Mouse (Mus musculus): Measurements from ENCODE around the gene Nectin3.

The Nectin3 gene

DNA sequence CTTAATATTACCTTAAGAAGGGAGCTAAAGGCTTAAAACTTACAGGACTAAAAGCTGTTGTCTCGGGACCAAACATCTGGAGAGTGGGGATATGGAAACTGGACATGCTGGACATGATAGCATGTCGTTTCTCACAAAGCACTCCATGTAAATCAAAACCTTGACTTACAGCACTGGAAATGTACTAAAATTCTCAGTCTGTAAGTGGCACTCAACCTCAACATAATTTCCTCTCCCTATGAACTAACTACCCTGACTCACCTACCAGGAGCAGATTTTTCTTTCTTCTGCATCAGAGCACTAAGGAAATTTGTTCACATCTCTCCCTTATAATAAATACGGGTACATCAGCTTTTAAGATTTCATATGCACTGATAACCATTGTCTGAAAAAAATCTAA, 3.1 kb downstream of the Nectin3 start:
- TF ChIP-seq GATA4 (IDR thresholded peaks at IDR 0.05; ENCODE audit: insufficient replicate concordance, low read length): no peak

DNA sequence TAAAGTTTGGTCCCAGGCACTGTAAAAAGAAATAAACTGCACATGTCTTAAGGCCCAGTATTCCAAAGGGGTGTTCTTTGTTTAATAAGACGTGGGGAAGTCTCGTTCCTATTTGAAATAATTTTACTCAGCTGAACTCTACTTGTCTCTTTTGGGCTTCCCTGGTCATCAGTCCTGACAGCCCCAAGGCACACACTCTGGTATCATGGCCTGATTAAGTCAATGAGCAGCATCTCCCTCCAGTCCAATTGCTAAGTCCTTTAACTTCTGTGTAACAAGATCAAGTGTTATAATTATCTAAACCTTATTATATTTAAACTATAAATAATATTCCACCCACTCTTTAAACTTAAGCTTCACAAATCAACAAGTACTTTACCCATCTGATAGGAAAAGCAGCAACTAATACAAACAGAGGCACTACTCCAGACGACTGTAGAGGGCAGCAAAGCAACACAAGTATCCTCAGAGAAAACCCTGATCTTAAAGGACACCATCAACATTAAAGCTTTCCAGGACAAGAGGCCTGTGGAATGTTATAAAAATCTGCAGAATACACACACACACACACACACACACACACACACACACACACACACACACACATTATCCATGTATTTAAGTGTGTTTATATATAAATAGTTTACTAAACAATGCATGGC, 10.8 kb downstream of the Nectin3 start:
- no peak for TF ChIP-seq GATA4 (IDR thresholded peaks at IDR 0.05; ENCODE audit: insufficient replicate concordance, low read length)

DNA sequence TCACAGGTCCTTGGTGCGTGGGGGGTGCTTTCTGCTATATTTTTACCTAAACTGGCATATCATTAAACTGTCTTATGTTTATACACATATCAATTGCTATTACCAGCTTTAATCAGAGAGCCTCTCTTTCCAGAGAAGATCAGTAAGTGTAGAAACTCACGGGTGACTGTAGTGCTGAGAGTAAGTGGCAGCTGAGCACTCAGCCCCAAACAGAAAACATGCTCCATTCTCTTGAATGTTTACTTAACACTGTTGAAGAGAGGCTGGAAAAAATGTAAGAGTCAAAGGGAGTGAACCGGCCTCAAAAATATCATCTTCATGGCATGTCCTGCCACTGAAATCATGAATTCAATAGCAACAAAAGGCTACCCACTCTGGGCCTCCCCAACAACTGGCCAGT, 21.0 kb downstream of the Nectin3 start:
- TF ChIP-seq GATA4 (IDR thresholded peaks at IDR 0.05; ENCODE audit: insufficient replicate concordance, low read length): no peak

DNA sequence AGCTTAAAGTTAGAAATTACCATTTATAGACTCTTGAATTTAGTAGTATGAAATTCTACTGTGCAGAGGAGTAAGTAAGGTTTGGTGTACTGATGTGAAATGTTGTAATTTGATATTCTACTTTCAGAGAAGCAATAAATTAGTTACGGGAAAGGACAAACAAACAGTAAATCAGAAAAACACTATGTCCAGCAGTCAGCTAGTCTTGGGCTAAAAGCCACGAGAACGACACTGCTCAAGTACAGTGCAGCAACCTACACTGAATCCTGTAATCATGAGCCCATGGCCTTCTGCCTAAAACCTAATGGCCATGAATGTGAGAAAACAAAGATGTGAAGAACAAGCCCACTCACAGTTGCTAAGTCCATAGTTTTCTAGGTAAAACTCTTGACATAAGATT, 46.9 kb downstream of the Nectin3 start:
- TF ChIP-seq GATA4 (IDR thresholded peaks at IDR 0.05; ENCODE audit: insufficient replicate concordance, low read length): no peak

DNA sequence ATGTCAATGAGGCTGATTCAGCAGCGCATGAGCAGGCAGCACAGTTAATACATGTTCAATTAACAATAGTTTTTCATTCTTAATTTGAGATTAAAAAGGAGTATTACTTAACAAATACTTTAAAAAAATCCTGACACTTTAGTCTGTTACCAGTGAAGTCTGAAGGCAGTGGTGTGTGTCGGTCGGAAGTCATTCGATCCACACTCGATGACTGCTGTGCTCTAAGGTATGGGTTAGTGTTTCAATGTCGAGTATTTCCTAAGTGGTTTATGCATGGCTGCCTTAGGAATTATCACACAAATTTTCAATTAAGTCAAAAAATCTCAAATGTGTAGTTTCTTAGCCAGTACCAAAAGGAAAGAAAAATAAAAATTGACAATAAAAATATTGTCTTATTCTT, 49.3 kb downstream of the Nectin3 start:
- no peak for TF ChIP-seq GATA4 (IDR thresholded peaks at IDR 0.05; ENCODE audit: insufficient replicate concordance, low read length)

DNA sequence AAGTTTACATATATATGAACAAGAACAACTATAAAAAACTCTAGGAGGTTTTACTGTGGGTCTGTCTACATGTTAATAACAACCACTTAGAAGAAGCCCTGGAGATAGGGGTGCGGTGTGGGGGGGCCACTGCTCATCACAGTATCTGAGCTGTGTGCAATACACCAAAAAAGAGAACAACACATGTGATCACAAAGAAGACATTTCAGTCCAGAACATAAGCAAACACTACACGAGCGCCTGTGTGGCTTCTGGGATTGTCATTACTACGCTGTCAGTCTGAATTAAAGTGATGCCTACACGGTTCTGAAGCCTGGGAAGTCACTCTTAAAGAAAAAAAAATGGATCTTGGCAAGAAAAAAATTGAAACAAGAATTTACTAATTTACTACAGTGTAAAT, 67.0 kb downstream of the Nectin3 start:
- TF ChIP-seq GATA4 (IDR thresholded peaks at IDR 0.05; ENCODE audit: insufficient replicate concordance, low read length): no peak

DNA sequence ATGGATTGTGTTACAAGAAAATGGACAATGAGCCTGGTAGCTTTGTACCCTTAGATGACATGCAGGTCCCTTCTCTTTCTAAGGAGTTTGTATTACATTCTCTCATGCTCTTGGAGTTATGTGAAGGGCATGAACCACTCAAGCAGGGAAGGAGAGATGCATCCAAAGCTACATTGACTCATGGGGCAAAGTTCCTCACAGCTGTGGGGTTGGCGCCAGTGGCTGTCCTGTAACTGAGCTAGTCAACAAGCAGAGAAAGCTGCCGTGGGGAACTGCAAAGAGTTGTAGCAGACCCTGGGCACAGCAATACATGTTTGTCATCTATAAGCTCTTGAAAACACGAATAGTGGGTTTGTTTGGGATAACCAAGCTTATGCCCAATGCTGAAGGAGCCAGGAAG, 82.1 kb downstream of the Nectin3 start:
- TF ChIP-seq GATA4 (IDR thresholded peaks at IDR 0.05; ENCODE audit: insufficient replicate concordance, low read length): no peak

DNA sequence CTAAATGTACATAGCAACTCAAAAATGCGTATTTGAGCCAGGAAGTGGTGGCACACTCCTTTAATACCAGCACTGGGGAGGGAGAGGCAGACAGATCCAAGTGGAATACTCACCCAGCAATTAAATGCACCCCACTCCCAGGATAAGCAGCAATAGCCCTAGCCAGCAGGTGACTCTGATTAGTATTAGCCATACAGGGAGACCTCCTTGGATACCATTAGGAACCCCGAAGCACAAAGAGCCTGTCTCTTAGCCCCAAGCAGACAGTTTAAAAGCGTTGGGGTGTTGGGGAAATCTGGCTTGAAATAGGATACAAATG, 87.6 kb downstream of the Nectin3 start:
- TF ChIP-seq GATA4 (IDR thresholded peaks at IDR 0.05; ENCODE audit: insufficient replicate concordance, low read length): no peak

DNA sequence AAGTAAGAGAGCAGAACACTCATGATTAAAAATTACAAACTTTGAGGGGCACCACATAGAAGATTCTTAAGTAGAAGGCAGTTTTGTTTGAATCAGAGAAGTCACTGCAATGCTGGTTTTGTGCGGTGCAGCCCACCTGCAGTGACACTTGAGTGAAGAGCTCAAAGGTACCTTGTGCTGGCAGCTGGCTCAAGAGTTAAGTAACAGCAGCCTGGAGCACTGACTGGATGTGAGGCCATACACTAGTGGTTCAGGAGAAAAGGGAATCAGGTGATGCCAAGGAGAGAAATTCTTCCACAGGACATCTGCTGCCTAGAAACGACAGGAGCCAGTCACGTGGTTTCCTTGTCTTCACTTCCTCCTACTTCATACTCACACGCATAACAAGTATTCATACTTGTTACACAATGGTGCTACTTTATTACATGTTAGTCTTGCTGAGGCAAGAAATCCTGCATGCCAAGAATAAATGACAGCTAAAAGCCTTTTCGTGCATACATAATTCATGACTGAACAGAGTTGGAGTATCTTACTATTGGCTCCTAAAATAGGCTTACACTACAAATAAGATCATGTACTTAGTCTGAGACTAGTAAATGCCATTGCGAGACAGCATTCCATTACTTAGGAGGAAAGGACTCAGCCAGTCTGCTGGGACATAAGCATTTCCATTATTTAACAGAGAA, 88.1 kb downstream of the Nectin3 start:
- no peak for TF ChIP-seq GATA4 (IDR thresholded peaks at IDR 0.05; ENCODE audit: insufficient replicate concordance, low read length)

DNA sequence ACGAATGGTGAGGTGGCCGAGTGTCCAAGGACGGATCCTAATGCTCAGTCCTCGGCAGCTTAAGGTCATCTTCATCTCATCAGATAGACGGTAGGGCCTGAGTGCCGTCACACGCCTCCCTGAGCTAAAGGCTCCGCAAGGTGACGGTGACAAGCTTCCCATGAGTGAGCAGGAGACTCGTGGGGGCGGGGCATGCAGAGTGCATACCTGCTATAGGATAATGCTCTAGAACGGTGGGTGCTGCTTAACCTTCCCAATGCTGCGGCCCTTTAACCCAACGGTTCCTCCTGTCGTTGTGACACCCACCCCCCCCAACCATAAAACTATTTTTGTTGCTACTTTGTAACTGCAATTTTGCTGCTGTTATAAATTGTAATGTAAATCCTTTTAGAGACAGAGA, 90.3 kb downstream of the Nectin3 start:
- TF ChIP-seq GATA4 (IDR thresholded peaks at IDR 0.05; ENCODE audit: insufficient replicate concordance, low read length): no peak

DNA sequence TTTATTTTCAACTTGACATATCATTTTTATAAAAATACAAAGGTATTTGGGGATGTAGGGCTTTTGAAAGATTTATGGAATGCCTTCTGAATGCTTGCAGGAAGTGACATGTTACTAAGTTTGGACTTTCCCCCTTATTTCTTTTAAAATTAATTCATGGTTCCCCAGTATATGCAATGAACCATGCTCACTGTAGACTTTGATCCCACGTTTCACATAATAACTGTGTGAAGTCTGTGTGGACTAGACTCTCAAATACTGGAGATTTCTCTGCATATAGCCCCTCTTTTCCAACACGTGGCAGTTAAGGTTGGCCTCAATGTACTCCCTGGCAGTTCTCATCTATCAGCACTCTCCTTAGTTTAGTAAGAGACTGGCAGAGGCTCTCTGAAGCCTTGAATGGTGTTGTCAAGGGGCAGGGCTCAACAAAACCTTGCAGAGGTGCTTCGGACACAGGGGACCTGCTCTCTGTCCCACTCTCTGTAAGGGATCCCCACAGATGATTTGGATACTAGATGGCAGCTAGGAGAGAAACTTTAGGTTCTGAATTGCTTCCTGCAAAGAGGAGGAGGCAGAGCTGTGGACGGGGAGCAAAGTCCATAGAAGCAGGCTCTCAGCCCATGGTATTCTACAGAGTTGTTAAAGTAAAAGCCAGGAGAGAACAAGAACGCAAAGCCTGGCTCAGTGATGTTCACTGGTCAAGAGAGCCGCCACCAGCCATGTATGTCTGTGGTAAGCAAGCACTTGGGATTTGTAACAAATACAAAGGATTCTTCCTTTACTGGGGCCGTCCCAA, 91.3 kb downstream of the Nectin3 start:
- TF ChIP-seq GATA4 (IDR thresholded peaks at IDR 0.05; ENCODE audit: insufficient replicate concordance, low read length): no peak

DNA sequence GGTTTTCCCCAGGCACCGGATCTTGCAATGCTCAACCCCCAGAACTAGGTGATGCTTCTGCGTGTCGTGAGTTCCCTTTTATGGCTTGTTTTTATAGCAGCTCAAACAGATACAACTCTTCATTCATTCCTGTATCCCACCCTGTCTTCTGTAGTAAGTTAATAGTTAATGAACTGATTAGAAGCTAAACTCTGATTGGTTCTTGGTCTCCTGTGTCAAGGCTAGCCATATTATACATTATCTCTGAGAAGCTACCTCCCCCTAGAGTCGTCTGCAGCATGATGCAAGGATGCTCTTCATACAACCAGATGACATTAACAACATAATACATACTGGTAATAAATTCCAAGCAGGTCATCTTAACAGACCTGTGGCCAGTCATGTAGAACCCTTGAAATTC, 100.4 kb downstream of the Nectin3 start:
- TF ChIP-seq GATA4 (IDR thresholded peaks at IDR 0.05; ENCODE audit: insufficient replicate concordance, low read length): no peak

DNA sequence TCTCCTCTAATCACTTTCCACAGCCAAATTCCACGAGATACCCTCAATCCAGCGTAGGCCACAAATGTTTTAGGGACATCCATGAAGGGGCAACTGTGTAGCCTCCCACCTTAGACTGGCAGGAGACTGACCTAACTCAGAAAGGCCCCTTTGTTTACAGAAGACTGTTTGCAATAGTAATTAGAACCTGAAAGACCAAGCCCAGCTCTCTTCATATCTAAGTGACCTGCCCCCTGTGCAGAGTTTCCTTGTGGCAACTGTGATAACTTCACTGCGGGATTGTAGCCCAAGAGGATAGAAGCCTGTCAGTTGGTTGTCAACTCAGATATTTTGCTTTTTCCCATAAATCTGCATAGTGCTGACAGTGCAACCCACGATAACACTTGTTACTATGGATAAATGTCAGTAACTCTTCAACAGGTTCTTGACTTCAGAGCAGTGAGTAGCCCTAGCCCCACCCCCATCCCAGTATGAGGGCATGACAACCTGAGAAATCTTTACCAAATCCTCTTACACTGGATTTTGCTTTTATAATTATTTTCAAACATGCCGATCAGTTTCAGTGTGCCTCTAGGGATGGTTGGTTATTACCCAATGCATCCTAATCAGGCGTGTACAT, 108.8 kb downstream of the Nectin3 start:
- TF ChIP-seq GATA4 (IDR thresholded peaks at IDR 0.05; ENCODE audit: insufficient replicate concordance, low read length): no peak

DNA sequence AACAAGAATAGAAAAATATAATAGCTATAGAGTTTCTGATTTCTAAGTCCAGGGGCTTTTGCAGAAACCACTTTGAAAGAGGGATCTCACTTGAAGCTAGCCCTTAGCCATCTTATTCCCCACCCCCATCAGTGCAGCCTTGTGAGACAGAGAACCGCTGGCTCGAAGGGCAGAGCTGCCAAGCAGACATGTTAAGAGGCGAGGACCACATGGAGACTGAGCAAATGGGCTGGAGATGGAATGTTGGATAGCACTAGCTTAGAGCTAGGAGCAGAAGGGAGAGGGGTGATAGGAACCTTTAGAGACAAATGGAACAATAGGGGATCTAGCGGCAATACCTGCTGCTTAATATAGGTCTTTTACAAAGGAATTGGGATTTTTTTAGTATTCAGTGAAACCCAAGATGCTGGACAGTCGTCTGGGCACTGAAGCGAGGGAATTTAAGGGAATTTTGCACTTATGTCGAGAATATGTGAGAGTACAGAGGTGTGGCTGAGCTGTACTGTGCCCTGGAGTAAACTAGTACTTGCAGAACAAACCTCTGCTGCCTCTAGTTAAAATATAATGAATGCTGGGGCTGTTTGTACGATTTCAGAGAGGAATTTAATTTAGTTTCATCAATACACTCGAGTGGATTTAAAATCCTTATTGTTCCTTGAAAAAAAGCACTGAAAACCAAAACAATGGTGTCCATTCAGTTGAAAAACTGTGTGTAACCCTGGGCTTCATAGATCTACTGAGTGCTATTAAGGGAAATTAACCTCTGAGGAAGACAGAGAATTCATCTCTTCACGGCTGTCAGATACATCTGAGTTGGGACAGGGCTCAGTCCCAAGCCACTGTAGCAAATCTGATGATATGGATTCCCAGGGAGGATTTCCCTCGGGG, 109.6 kb downstream of the Nectin3 start:
- TF ChIP-seq GATA4 (IDR thresholded peaks at IDR 0.05; ENCODE audit: insufficient replicate concordance, low read length): no peak

DNA sequence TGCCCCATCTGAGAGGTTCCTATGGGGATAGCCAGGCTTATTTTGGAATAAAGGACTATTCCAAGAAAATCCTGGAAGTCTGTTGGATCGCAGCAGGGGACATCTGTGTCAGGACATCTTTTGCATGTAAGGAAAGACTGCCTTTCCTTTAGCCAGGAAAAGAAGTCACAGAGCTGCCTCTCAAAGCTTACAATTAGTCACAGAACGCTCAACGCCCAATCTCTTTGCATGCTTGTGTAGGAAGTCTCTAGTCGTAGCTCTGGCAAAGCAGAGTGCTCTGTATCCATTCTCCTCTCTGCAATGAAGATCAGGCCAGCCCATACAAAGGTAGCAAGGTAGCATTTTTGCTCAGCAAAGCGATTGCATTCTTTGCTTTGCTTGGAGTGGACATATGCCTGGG, 114.0 kb downstream of the Nectin3 start:
- no peak for TF ChIP-seq GATA4 (IDR thresholded peaks at IDR 0.05; ENCODE audit: insufficient replicate concordance, low read length)
